ENCODE assay signal across 2 mouse cellular contexts in the genomic region with DNA sequence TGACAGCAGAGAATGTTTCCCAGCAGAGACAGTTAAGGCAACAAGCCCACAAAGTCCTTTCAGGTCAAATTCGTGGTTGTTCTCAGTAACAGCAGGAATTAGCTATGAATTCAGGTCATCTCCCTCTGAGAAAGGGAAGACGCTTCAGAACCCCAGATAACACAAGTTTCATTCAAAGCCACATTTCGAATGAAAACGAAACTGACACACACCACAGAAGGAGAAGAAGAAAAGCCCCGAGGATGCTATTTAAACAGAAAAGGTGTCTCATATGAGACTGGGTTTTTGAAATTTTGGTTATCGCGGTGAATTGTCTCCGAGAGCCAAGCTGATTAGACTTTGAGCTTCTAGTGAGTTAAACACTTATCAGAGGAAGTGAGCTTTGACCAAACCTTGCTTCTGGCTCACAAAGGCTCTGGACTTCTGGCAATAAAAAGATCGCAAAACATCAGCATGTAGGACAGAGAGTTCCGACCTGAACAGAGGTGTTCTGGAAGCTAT.
TF ChIP-seq lines count a peak whose summit lies in the region.

No protein-coding gene starts in this region.

TF ChIP-seq in CH12.LX, 34 proteins besides CTCF, POLR2A, EP300 and RAD21 (continued from another document):
- peak; percentile 87; the same call in 1 of the 2 replicates for TF ChIP-seq MEF2A (IDR thresholded peaks at IDR 0.05; ENCODE audit: borderline replicate concordance, low read depth, low read length)
- TF ChIP-seq GABPA (IDR thresholded peaks at IDR 0.05; ENCODE audit: insufficient replicate concordance, low read depth, low read length) = no peak
- peak; percentile 89 for TF ChIP-seq CHD2 (IDR thresholded peaks at IDR 0.05; ENCODE audit: low read length)
- no peak for TF ChIP-seq MXI1 (IDR thresholded peaks at IDR 0.05; ENCODE audit: low read depth, low read length)
- TF ChIP-seq TBP (conservative IDR thresholded peaks at IDR 0.05; ENCODE audit: low read depth, low read length) = peak; percentile 82; the same call in 1 of the 2 replicates
- no peak for TF ChIP-seq MAX (IDR thresholded peaks at IDR 0.05; ENCODE audit: low read length)
- peak; percentile 62; the same call in 1 of the 2 replicates for TF ChIP-seq ETS1 (conservative IDR thresholded peaks at IDR 0.05; ENCODE audit: low read depth, low read length)
- TF ChIP-seq RCOR1 (conservative IDR thresholded peaks at IDR 0.05; ENCODE audit: low read depth, low read length) = 0 out of 2 replicates have a peak, but pooled peaks have one; percentile 55
- 0 out of 2 replicates have a peak, but pooled peaks have one; percentile 27 for TF ChIP-seq JUND (conservative IDR thresholded peaks at IDR 0.05; ENCODE audit: low read depth, low read length)
- TF ChIP-seq IRF4 (IDR thresholded peaks at IDR 0.05; ENCODE audit: low read depth, low read length) = peak; percentile 92
- TF ChIP-seq MAFK (IDR thresholded peaks at IDR 0.05; ENCODE audit: insufficient replicate concordance, low read length) = peak; percentile 66
- 0 out of 2 replicates have a peak, but pooled peaks have one; percentile 12 for TF ChIP-seq NELFE (IDR thresholded peaks at IDR 0.05; ENCODE audit: low read depth, low read length)
- no peak for TF ChIP-seq ZMIZ1 (IDR thresholded peaks at IDR 0.05; ENCODE audit: low read depth, low read length)

TF ChIP-seq in myocyte, 11 proteins besides CTCF, POLR2A, EP300 and RAD21 (continued from another document):
- TF ChIP-seq CEBPB (IDR thresholded peaks at IDR 0.05; ENCODE audit: insufficient read depth, poor library complexity, severe bottlenecking) = no peak
- no peak for TF ChIP-seq POLR2AphosphoS2 (IDR thresholded peaks at IDR 0.05; ENCODE audit: insufficient read length, low read depth)
- TF ChIP-seq E2F4 (IDR thresholded peaks at IDR 0.05; ENCODE audit: insufficient read depth) = no peak
- no peak for TF ChIP-seq MAX (IDR thresholded peaks at IDR 0.05; ENCODE audit: low read depth)
- no peak for TF ChIP-seq USF1 (IDR thresholded peaks at IDR 0.05; ENCODE audit: low read depth)
- TF ChIP-seq MYOD1 (IDR thresholded peaks at IDR 0.05; ENCODE audit: control insufficient read depth in 1 of 3, insufficient read length in 2 of 3, low read depth in 2 of 3) = no peak
- TF ChIP-seq REST (IDR thresholded peaks at IDR 0.05; ENCODE audit: insufficient read depth, insufficient read length) = no peak
- TF ChIP-seq MYOG (IDR thresholded peaks at IDR 0.05; ENCODE audit: control insufficient read depth in 1 of 3, insufficient read depth in 1 of 3, insufficient read length in 2 of 3, low read depth in 2 of 3) = no peak
